Mouse (Mus musculus): ENCODE data around the gene Rtl5.

Rtl5 gene

DNA sequence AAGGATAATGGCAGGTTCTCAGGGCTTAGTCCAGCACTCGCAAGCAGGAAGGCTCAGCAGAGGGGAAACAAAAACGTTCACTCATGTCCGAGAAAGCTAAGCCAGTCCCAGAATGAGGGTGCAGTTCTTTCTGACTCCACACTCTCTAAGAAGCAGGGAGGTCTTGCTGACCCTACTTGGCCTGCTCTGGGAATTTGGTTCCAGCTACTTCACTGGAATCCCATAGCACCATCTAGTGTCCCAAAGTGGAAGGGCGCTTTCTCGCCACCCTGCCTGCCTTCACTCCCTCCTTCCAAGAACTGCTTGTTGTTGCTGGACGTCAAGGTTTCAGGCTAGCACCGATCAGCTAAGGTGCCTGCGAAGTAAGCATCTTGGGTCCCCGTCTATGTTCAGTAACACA is 5.0 kb downstream of the Rtl5 start:
- DNase-seq (ENCODE audit: low spot score in 2 of 2), result peak; percentile 36 to 73

- no peak for DNase-seq (ENCODE audit: low spot score in 2 of 2)
Measured at GRCm38 (mm10) chrX:102065213-102065775, 5.8 kb downstream of the Rtl5 start.

- DNase-seq (ENCODE audit: low spot score in 2 of 2), result no peak
Measured at GRCm38 (mm10) chrX:102064062-102064461, 7.0 kb downstream of the Rtl5 start.

- DNase-seq (ENCODE audit: low spot score in 2 of 2), result no peak
Measured at GRCm38 (mm10) chrX:102060891-102061290, 10.2 kb downstream of the Rtl5 start.

DNA sequence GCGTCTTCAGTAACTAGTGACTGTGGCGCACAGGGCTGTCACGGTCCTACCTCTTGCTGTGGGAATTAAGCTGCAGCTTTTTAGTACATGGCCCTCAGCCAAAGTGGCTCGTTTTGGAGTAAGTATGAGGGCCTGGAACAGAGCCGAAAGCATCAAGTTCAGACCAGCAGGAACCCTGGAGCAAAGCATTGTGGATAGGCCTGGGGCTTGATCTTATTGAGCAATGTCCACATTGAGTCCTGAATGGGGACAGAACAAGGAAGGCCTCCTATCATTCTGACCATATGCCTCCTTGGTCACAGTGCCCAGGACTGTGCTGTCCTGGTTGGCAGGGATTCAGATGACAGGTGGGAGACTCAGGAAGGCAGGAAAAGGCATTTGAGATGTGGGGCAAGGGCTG is 10.9 kb downstream of the Rtl5 start:
- DNase-seq (ENCODE audit: low spot score in 2 of 2), result no peak

DNA sequence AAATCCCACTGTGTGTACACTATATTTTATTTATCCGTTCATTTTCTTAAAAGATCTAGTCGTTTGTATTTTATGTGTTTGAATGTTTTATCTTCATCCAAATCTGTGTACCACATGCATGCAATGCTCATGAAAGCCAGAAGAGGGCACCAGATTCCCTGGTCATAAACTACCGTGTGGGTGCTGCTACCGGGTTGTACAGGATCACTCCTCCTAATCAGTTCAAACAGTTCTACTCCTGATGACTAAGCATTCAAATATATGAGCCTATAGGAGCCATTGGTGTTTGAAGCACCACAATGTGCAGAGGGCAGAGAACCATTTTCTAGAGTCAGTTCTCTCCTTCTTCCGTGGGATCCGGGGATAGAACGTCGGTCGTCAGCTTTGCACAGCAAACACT is 11.7 kb downstream of the Rtl5 start:
- DNase-seq (ENCODE audit: low spot score in 2 of 2), result peak in 1 of 2 experiments; percentile 27

DNA sequence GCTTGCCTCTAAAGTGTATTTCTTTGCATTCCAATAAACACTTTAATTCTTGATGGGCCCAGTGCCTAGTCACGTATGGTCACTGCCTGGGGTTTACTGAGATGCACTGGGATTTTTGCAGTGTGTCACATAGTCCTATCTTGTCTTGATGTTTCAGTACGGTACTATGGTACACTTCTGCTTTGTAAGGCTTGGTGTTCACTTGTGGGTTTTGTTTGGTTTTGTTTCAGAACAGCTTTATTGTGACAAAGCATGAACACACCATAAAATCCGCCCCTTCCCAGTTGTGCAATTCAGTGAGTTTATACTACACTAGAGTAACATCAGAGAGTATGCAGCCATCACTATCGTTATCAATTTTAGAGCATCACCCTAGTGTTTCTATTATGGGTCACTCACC is 17.1 kb downstream of the Rtl5 start:
- no peak for DNase-seq (ENCODE audit: low spot score in 2 of 2)

- no peak for DNase-seq (ENCODE audit: low spot score in 2 of 2)
Measured at GRCm38 (mm10) chrX:102053371-102053770, 17.7 kb downstream of the Rtl5 start.

DNA sequence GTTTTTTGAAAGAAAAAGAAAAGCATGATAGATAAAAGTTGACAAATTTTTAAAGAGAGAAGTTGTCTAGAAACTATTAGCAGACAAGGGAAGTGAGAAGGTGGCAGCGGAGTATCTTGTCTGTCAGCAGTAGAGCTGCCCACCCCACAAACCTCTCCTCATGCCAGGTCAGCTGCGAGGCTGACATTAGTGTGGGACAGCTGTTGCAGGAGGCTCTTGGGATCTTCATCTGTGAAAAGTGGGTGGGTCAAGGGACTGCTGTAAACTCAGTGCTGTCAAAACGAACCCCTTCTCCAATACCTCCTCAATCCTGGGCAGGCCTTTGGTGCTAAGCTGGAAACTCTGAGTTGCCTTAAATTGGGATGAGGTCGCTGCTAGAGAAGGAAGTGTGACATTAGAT is 19.9 kb downstream of the Rtl5 start:
- DNase-seq (ENCODE audit: low spot score in 2 of 2), result no peak

- DNase-seq (ENCODE audit: low spot score in 2 of 2), result no peak
Measured at GRCm38 (mm10) chrX:102050552-102050951, 20.6 kb downstream of the Rtl5 start.

- DNase-seq (ENCODE audit: low spot score in 2 of 2), result no peak
Measured at GRCm38 (mm10) chrX:102042386-102042785, 28.7 kb downstream of the Rtl5 start.

- DNase-seq (ENCODE audit: low spot score in 2 of 2), result no peak
Measured at GRCm38 (mm10) chrX:102041562-102041961, 29.5 kb downstream of the Rtl5 start.

GRCm38 (mm10) chrX:102037506-102037905 is 33.6 kb downstream of the Rtl5 start:
- DNase-seq (ENCODE audit: low spot score in 2 of 2), result no peak

DNA sequence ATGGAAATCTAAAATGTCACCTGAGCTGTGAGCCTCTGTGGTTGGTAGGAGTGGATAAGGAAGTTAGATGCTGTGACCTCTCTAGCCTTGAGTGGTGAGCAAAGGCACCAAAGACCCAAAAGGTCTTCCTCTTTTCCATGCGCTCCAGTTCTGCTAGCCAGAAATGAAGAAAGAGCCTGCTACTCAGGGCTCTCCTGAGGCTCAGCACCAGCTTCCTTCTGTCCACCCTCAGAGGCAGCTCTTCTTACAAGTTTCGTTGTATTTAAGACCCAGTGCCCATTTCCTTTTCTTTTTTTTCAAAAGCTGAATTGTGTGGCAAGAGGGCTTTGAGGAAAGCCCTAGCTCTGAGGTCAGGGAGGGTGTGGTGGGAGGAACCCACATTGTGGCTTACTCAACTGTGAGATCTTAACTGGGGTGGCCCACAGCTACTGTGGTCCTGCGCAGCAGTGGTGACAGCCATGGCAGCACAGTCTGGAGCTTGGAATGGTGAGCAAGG is 34.2 kb downstream of the Rtl5 start:
- peak in 1 of 2 experiments; percentile 12 for DNase-seq (ENCODE audit: low spot score in 2 of 2)

DNA sequence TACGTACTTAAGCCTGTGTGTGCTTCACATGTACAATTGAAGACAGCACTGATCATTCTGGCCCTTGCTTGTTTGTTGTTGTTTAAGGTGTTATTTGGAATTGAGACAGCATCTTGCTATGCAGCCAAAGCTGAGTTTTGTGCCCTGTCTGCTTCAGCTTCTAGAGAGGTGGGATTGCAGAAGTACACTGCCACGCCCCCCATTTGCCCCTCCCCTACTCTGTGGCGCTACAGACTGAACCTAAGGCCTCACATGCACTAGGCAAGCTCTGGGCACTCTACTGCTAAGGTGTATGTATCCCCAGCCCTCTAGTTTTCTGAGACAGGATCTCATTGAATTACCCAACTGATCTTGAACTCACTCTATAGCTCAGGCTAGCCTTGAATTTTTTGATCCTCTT is 35.4 kb downstream of the Rtl5 start:
- no peak for DNase-seq (ENCODE audit: low spot score in 2 of 2)

GRCm38 (mm10) chrX:102033566-102033965 is 37.5 kb downstream of the Rtl5 start:
- no peak for DNase-seq (ENCODE audit: low spot score in 2 of 2)

DNA sequence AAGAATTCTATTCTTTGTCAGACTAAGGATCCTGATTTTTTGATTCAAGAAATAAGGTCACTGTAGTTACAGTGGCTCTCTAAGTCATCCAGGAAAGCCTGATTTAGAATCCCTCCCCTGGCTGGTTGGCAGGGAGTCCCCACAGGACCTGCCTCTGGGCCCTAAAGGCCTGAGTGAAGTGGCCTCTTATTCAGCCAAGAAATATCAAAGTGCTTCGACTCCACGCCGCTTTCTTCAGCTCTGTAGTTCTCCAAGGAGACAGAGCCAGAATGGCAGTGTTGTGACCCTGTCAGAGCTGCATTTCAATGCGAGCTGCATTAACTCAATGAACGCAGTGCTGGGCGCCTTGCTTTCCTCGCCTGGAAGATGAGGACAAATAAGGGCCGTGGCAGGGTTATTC is 38.7 kb downstream of the Rtl5 start:
- DNase-seq (ENCODE audit: low spot score in 2 of 2), result no peak

GRCm38 (mm10) chrX:102031851-102032250 is 39.3 kb downstream of the Rtl5 start:
- peak in 1 of 2 experiments; percentile 38 for DNase-seq (ENCODE audit: low spot score in 2 of 2)

DNA sequence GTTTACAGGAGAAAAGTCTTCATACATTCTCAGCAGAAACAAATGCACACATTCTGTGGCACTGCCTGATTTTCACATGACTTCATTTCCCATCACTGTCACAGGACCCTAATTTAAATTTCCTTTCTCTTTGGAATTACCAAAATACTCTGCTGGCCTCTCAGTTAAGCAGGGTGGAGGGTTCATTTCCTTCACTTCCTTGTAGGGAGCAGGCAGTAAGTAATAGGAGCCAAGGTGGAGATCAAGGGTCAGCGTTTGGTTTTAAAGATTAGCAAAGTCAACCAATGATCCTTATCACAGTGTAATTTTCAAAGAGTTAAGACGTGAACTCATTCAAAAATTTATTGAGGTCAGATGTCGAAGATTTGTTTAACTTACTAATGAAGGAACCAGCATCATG is 46.1 kb downstream of the Rtl5 start:
- DNase-seq (ENCODE audit: low spot score in 2 of 2), result no peak

DNA sequence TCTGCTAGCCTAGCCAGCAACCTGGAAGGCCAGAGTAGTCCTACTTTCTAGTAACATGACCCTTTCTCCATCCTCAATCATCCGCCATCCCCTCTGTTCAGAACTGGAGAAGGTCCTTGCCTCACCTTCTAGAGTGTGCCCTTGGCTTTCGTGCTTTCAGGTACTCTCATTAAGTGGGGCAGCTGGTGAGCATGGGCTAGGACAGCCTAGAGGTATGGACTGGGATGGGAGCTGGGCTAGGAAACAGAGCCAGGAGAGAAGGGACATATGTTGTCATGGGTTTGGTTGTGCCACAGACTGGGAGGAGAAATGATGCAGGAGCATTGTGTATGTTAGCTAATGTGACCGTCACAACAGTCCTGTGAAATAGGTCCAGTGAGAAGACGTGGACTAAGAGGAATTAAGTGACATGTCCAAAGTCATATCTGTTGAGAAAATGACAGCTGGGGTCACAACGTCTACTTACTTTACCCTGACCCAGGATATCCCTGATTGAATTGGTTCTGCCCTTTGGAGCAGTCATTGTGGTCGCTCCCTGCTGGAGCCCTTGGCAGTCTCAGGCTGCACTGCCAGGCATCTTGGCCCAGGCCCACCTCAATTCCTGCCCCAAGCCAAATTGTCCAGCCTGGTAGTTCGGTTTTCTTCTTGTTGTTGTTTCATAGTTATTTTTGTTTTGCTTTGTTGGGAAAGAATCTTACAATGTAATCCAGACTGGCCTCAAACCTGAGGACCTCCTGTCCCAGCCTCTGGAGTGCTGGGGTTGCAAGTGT is 51.4 kb downstream of the Rtl5 start:
- DNase-seq (ENCODE audit: low spot score in 2 of 2), result no peak

DNA sequence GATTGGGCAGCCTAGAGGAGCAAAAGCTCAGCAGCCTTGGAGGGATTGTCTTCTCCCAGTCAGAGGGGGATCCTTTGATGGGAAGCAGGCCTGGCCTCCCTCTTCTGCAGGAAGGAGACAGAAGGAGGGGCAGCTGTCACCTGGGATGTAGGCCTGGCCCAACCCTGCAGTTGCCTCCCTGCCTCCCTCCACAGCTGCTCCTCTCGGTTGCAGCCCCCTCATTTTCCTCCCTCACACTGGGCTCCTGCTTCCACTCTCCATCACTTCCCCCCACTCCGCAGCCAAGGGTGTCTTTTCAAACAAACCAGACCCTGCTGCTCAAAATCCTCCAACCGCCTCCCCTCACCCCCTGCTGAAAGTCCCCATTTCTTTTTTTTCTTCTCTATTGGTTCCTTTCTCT is 52.2 kb downstream of the Rtl5 start:
- no peak for DNase-seq (ENCODE audit: low spot score in 2 of 2)

DNA sequence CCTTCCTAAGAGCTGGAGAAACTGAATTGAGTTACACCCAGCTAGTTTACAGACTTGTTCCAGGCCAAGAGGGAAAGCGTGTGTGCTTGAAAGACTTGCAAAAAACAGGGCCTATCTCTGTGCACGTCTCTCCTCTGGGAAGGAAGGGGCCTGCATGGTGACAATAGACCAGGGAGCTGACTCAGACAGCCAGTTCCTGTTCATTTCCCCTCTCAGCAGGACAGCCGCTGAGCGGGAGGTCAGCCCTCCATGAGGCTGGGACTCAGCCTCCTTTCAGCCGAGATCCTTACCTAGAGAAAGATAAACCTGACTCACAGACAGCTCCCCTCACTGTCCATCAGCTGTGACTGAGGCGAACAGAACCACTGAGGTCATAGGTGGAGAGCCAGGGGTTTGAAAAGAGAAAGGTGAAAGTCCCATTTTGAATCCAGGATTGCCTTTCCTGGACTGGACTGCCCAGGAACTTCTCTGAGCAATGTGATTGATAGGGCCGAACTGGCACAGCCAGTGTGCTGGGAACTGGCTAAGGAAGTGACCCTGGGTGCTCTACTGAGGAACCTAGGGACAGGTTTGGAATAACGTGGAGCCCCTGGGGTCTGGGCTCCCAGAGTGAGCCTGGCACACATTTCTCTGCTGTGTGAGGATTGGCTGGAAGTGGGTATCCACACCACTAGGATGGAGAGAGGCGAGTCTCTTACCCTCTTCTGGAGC is 53.7 kb downstream of the Rtl5 start:
- no peak for DNase-seq (ENCODE audit: low spot score in 2 of 2)

Data from spleen, postnatal 4 days (tissue).